Mouse (Mus musculus) yolk sac, embryonic 10.5 days (tissue): ENCODE measurements around the gene Blcap.

Experiments used
- DNase-seq: peaks from one replicate; pipeline ENCODE4 v3.0.0-alpha.2; 2017; ENCODE audit warnings: low spot score

Blcap gene

DNA sequence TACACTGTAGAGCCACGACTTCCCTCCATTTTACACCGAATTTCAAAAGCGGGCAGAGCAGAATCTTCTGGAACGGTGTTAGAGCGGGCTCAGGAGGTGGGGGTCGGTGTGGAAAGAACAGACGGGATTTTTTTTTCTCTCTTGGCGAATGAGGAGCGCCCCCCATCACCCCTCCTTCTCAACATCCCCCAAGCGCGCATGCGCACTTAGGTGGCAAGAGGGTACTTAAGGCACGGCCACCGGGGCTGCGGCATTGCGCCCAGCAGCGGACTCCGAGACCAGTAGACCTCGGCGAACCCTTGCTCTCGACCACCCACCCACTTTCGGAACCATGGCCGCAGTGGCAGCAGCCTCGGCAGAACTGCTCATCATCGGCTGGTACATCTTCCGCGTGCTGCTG, 11.2 kb downstream of the Blcap start, which contains the start of gene Nnat:
Gene Nnat (plus strand): TSS at position 221 of the 400 bp plus-strand sequence.
- DNase-seq: peak; percentile 49

DNA sequence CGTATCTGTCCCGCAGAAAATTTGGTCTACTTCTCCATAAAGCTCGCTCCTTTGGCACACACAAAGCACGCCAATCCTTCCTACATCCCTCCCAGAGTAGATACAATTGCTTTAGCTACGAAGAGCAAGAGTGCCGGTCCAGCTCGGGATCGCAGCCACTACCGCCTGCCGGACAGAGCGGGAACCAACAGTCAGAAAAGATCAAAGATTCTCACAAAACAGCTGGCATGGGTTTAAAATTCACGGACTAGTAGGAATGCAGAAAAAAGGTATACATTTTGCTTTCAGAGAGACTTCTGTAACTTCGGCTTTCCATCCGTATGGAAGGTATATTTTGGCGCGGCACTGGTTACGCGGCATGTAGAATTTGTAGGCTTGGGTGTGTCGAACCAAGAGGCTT, 11.6 kb downstream of the Blcap start:
- no peak for DNase-seq

DNA sequence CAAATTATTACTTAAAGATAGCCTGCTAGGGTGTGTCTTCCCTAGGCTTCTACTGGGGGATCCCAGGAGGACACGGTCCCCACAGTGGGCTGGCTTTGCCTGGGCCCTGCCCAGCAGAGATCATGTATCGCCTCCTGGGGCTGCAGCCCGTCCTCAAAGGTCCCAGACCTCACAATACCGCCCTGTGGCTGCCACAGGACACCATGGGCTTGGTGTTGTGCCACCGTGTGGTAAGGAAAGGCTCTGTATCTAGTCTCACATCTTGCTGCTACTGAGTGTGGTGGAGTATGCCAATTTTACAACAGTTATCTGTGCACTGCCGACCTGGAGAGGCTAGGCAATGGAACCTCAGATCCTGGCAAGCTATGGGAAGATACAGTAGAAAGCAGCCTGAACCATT, 12.6 kb downstream of the Blcap start:
- DNase-seq: no peak

DNA sequence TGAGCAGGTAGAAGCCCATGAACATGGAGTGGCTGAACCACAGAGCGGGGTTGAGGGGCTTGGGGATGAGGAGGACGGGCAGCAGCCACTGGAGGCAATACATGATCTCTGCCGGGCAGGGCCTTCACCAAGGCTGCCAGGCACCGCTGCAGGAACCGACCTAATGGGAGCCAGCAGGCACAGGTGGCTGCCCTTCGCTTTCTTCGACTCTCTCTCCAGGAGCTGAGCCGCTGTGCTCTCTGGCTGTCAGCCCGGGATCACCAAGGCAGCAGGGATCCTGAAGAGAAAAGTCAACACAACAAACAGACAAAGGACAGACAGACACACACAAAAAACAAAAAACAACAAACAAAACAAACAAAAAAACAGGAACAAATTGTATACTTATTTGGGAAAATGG, 13.0 kb downstream of the Blcap start:
- DNase-seq: no peak

DNA sequence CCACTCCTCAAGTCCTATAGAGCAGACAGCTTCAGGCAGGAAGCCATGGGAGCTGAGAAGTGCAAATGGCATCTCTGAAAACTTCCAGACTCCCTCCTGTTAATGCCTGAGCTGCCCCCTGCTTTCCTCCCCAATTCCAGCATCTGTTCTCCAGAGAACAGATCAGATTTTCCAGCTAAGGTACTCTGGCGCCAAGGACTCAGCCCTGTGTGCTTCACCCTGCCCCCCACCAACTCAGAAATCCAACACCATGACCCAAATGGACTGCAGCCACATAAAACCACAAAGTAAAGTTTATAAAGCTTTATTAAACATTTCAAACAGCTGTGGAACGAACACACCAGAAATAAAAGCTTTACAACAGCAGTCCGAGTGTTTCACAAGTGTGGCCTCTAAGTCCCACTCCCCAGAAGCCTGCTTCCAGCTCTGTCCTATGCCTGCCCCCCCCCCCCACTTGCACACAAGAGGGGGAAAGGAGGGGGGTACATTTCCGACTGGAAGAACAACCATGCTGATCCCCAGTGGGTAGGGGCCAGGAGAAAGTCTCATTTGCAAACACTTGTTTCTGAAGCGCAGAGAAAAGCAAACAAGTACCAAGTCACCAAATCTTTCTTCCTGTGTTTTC, 14.9 kb downstream of the Blcap start:
- DNase-seq: peak; percentile 48

DNA sequence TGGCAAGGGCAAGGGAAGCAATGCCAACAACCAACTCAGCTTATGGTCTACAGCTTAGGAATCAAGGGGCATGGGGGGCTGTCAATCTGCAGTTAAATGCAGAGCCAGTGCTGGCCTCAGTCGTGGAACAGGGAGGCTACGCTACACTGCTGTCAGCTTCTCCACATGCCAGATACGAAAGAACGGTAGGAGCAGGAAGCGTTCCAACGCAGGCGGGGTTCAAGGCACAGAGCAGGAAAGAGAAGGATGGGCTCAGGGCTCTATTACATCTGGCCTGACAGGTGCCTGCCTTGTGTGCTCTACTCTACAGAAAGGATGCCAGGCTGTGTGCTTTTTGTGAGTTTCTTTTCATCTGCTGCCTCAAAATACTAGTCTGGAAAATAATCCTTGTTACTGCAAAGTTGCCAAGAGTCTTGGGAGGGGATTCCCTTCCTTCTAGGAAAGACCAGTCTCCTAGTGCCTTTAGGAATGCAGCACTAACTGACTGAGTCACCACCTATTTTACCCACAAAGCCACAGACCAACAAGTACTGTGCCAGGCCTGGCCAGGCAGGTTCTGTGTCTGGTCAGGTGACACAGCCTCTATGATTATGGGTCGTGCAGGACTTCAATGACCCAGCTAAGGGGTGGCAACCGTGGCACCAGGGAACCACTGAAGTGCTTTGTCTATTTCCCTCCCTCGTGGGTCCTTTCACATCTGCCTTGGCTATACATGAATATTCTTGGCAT, 18.8 kb downstream of the Blcap start:
- DNase-seq: no peak

DNA sequence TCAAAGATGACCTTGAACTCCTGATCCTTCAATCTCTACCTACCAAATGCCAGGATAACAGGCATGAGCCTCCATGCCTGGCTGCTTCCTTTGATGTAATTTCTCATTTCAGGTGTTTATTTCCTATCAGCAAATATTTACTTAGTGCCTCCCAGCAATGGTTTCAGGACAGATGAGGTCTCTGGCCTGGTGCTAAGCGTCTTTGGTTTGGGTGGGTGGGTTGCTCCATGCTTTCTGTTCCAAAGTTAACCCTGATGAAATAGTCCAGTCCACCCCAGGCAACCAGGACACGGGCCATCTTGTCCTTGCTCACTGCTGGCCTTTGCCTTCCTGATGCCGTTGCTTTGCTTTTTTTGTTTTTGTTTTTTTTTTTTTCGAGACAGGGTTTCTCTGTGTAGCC, 20.8 kb downstream of the Blcap start:
- no peak for DNase-seq

DNA sequence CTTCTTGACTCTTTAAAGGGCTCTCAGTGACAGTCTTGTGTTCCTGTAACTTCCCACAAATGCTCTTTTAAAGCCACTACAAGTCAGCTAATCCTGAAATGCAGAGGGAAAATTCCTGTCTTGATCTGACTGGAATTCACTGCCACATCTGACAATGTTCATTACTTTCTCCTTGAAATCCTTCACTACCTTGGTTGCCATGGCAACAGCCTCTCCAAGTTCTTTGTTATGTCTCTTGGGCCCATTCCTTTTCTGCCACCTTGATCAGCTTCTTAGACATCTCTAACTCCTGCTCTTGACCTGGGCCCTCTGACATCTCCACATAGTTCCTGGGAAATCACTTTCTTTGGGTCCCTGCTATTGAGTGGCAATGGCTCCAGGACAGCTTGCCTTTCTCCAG, 24.4 kb downstream of the Blcap start:
- DNase-seq: no peak

DNA sequence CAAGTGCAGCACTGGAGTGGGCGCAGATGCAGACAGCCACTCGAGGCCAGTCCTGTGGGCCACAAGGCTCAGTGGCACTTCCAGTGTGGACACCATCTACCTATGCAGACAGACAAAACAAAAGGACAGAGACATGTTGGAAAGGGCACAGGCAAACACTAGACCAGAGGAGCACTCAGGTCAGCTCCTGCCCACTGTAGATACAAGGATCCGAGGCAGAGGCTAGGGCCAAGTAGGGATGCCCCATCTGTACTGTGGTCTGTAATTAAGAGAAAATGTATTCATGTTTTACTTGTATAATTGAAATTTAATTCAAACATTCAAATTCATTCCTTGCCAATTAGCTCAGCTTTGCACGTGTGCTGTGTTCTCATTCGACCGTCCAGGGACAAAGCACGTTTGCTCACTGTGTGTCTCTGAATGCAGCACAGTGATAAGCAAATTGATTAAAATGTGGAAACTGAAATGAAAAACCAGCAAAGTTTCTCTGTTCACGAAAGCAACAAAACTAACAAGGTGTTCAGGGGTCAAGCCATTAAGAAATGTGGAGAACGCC, 26.7 kb downstream of the Blcap start:
- no peak for DNase-seq

DNA sequence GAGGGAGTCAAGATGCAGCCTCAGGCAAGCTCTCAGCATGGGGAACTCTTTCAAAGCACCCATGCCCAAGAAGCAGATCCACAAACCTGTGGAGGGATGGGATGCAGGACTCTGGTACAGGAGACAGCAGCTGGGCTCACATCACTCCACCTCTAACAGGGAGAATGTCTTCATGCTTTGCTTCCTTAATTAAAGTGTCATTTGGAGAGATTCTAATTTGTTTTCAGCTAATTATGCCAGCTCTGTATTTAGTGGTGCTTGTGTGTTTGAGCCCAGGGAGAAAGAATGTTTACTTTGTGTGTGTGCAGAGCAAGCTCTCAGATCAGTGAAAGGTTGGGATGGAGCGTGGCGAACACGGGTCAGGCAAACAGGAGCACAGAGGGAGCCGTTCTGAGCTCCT, 28.7 kb downstream of the Blcap start:
- DNase-seq: no peak

DNA sequence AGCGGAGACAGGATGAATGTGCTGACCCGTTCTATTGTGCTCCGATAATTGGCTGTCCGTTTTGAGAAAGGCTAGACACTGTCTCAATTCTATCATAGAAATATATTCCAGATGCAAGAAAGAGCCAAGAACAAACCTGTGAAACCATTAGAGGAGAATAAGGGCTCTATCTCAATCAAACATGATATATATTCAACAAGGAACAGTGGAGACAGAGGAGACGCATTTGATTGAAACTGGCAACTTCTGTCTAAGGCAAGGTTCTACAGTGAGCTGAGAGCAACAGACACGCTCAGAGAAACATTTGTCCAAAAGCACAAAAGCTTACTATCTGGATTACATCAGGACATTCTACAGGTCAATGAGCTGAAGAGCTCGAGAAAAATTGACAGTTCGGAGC, 29.4 kb downstream of the Blcap start:
- no peak for DNase-seq

DNA sequence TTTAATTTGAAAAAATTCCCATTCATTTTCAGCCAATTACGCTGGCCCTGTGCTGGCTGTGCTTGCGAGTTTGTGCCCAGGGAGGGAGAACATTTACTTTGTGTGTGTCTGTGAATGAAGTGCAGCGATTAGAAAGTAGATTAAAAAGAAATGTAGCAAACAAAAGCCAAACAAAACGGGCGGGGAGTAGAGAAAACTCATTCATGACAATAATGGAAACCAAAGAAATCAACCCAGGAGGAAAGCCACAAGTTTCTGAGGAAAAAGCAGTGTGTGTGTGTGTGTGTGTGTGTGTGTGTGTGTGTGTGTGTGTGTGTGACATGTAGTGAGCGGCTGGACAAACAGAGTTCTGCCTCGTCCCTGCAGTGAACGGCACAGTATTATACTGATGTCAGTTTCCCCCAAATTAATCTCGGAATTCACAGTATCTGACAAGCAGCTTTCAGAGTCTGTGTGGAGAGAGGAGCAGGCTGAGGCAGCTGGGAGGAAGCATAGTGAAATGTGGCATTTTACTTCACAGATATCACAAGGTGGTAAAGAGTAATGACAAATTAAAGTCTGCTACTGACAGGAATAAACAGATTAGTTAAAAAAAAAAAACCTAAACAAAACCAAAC, 30.0 kb downstream of the Blcap start:
- no peak for DNase-seq

DNA sequence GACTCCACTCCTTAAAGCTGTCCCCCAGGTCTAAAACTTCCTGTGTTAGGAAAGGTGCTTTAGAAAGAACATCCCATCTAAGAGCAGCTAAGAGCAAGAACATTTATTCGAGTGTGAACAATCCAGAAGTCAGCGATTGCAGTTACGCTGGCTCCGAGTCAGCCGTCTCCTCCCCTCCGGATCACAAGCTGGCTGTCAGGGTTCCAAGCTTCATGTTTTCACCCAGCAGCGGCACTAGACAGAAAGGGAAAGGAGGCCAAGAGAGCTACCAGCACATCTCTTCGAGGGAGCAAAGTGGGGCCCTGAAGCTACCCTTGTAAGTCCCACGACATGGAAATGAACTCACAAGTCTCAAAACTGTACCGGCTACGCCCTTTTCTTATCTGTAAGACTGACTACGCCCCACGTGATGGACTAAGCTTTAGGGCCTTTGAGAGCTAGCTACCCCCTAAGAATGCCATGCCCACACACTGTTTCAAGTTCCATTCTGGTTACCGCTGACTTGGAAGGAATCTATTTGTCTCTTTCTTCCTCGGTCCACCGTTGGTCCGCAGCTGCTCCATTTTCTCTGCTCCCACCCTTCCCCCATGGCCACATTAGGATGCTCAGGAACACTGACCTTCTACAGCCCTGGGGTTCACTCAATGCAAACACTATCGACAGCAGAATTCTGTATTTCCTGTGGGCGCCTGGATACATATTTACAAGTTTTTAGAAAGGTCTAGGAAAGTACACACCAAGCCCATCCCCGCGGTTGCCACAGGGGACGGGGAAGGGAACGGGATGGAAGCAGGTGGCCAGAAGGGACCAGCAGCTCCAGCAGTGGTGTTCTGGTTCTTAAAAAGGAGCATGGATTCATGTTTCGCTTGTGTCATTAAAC, 30.8 kb downstream of the Blcap start:
- no peak for DNase-seq

DNA sequence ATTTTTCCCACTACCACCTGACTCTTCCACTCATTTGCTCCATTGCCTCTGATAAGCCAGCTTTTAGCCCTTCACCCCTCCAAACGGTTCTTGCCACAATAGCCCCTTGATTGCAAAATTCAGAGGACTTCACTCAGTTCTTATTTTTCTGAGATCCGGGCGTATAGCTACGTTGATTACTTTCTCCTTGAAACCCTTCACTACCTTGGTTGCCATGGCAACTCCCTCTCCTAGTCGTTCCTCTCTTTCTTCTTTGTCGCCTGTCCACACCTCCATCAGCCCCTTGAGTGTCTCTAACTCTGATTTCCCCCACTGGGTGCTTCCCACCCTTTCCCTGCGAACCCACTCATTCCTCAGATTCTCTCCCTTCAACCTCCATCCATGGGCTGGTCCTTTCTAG, 34.0 kb downstream of the Blcap start:
- DNase-seq: no peak

DNA sequence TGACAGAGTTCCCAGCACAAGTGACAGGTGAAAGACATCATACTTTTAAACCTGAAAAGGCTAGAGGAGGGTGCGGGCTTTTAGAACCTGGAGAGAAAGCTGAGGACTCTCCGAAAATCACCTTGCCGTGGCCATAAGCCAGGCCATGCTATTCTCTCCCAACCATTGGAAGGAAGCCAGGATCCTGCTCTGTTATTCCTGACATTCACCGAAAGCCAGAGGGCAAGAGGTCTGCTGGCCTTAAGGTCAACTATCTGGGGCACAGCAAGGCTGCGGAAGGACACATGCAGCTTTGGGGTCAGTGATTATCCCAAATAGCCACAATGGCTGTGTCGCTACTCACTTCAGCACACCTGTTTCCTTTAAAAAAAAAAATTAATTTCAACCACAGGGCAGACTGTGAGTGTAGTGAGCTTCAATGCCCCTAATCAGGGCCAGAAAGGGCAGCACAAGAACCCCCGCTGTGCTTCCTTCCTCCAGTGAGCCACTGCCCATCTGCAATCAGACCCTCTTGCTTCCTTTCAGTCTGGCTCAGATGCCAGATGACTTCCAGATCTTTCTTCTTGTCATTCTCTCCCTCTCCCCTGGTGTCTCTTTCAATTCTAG, 34.5 kb downstream of the Blcap start:
- no peak for DNase-seq

DNA sequence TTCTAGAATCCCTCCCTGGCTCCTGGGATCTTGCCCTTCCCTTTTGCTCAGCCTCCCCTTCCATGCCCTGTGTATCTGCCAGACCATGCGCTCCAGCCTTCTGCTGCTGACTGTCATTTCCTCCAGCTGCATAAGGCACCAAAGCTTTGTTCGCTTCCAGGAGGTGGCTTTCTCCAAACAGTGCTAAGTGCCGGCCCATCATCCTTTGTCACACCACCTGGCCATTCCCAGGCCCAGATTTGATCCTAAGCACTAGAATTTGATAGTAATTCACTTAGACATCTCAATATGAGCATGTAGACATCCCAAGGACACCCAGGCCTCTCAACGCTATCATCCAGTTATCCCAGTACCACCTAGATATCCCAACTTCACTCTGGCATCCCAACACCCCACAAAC, 36.9 kb downstream of the Blcap start:
- no peak for DNase-seq

DNA sequence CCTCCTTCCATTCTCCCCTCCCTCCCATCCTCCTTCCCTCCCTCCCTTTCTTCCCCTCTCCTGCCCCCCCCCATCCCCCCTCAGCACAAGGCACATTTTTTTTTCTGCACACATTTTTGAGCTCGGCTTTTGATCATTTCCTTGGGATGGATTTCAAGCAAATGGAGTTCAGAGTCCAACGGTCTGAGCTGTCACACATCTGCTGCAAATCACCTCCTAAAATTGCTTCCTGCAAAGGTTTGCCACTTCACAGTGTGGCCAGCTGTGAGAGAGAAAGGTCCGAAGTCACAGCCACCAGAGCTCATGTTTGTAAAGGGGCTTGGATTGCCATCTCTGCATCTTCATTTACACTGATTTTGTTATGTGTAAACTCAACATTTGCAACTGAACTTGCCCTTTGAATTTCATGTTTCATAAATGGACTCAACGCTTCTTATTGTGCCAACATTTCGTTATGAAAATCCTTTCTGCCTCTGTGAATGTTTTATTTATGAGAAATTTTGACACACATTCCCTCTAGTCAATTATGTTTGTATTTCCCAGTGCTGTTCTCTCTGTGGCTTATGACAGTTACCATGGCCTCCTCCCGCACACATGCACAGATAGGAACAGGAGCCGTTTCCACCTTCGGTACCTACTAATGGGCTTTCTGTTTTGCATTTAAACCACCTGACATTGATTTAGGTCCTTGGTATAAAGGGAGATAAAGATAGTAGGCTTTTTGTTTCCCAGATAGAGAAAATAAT, 39.2 kb downstream of the Blcap start:
- DNase-seq: no peak

DNA sequence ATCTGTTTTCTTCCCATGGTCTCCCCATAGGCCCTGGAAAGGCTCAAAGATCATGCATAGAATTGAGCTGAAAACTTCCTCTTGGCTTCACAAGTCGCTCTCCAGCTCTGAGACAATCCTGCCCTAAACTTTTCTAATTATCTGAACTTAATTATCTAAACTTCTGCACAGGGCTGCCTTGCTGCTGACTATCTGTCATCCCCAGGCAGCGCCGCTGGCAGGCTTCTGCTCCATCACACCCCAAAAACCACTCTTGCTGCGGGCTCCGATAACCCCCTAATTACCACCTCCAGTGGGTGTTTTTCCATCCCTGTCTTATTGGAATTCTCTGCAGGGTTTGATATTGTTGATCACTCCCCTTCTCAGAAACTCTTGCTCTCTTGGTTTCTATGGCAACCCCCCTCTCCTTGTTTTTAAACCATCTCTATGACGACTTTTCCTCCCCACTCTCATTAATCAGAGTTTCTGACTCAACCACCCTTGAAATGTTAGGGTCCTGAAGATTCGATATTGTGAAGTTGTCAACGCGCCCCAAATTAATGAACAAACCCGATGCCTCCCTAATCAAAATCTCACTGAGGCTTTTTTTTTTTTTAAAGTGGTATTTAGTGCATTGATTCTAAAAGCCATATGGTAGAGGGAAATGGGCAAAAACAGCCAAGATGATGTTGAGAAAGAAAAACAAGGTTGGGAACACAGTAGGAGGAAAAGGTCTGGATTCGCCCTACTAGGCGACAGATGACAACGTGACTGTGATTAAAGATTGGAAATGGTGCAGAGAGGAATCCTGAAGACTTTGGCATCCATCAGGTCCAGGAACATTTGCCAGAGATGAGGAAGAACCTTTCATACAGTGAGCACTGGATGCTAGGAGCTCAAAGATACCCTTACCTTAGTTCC, 40.8 kb downstream of the Blcap start:
- no peak for DNase-seq

DNA sequence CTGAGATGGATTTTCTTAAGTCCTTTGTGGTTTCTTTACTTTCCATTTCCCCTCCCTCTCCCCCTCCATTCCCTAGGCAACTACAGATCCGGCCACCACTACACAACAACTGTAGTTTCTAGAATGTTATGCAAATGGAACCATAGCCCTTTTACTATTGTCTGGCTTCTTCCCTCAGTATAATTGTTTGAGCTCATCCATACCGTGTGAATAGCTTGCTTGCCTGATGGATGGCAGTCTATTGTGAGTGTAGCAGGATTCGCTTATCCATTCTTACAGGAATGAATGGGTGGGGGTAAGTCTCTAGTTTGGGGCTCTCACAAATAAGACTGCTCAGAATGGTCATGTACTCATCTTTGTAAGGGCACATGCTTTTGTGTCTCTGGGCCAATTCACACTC, 48.5 kb downstream of the Blcap start:
- DNase-seq: no peak

DNA sequence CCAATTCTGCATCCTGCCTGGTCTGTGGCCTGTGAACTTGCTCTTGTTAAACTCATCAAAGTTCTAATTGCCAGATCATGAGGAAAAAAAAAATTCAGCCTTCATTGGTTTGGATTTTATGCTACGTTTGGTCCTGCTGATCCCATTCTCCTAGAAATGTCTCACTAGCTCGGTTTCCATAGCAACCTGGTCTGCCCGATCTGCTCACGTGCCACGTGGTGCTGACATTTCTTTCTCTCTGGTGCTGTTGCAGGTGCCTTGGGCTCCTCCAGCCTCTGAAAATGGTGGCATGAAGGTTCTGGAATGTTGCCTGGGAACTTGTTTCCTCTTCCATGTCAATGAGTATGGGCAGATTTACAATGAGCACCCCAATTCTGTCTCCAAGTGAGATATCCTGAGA, 50.6 kb downstream of the Blcap start:
- DNase-seq: no peak
